Mouse (Mus musculus) forebrain, embryonic 10.5 days (tissue): ENCODE measurements around the gene Ttc7b. TPM values are rescaled to one million over a fixed set of nuclear protein-coding genes. Genes with fewer than 3 reads are reported as not detected.

Source experiments
- DNase-seq: peaks from one replicate; pipeline ENCODE4 v3.0.0-alpha.2; 2017; ENCODE audit warnings: low spot score; ENCODE audit errors: extremely low spot score
- H3K27ac ChIP-seq: fragments of 300-500 bp; sonication (generic); 2 replicates; pipeline ENCODE4 v1.5.1; 2016; ENCODE audit warnings: mild to moderate bottlenecking
- H3K27me3 ChIP-seq: fragments of 300-500 bp; sonication (generic); 2 replicates; pipeline ENCODE4 v1.6.1; 2016; ENCODE audit warnings: mild to moderate bottlenecking; ENCODE audit not compliant: poor library complexity, severe bottlenecking
- H3K36me3 ChIP-seq: fragments of 300-500 bp; sonication (generic); replicated peaks from 2 replicates; pipeline ENCODE4 v1.6.1; 2016; ENCODE audit warnings: mild to moderate bottlenecking, moderate library complexity
- H3K4me1 ChIP-seq: fragments of 300-500 bp; sonication (generic); 2 replicates; pipeline ENCODE4 v1.6.1; 2016
- H3K4me3 ChIP-seq: fragments of 300-500 bp; sonication (generic); 2 replicates; pipeline ENCODE4 v1.5.1; 2016; ENCODE audit warnings: mild to moderate bottlenecking, moderate library complexity
- H3K9me3 ChIP-seq: fragments of 300-500 bp; sonication (generic); 2 replicates; pipeline ENCODE4 v1.6.1; 2016; ENCODE audit warnings: mild to moderate bottlenecking, moderate library complexity
- WGBS: fragments of 180-500 bp; shearing (Covaris S2); methylation state at CpG from one replicate; pipeline ENCODE4 v1.1.7; 2016; 5-methylcytosine and 5-hydroxymethylcytosine counted together
- polyA plus RNA-seq: library from polyadenylated mRNA; unstranded; fragments of >200 nt; fragmentation: Nextera tagmentation; extraction: Ambion mirVana; gene quantifications from 2 replicates; pipeline ENCODE4 v1.2.1, GENCODE M21; 2016

The Ttc7b gene
- polyA plus RNA-seq, 1 experiment from 2014 or later = 5.5 TPM

- Histone ChIP-seq H3K4me1 (peaks cover 33% of the 10 kb centered on the region), H3K36me3 (peaks cover 25% of the 10 kb centered on the region), H3K27me3 (no peaks in the 10 kb centered on the region), H3K9me3 (no peaks in the 10 kb centered on the region), H3K27ac (no peak overlapping the region), H3K4me3 (no peak overlapping the region)
- DNase-seq = no peak
- WGBS = 86% methylated on average over 7 of the region's 7 CpGs
Measured at GRCm38 (mm10) chr12:100341614-100342013, 179.0 kb downstream of the Ttc7b start.

- Histone ChIP-seq H3K27ac (no peak overlapping the region), H3K4me1 (peaks cover 33% of the 10 kb centered on the region), H3K4me3 (no peak overlapping the region), H3K9me3 (no peaks in the 10 kb centered on the region), H3K36me3 (peaks cover 18% of the 10 kb centered on the region), H3K27me3 (no peaks in the 10 kb centered on the region)
- 79% methylated on average over 7 of the region's 7 CpGs for WGBS
- no peak for DNase-seq
Measured at GRCm38 (mm10) chr12:100340901-100341460, 179.6 kb downstream of the Ttc7b start.

- 58% methylated on average over 3 of the region's 3 CpGs for WGBS
- DNase-seq = no peak
- H3K27ac ChIP-seq = no peak overlapping the region
Measured at GRCm38 (mm10) chr12:100338055-100338454, 182.6 kb downstream of the Ttc7b start.

GRCm38 (mm10) chr12:100337351-100338018 is 183.1 kb downstream of the Ttc7b start:
- H3K9me3 ChIP-seq = no peaks in the 10 kb centered on the region
- H3K4me3 ChIP-seq = no peak overlapping the region
- no peak for DNase-seq
- WGBS = 71% methylated on average over 5 of the region's 5 CpGs
- no peaks in the 10 kb centered on the region for H3K27me3 ChIP-seq
- peaks cover 5% of the 10 kb centered on the region for H3K36me3 ChIP-seq
- H3K4me1 ChIP-seq = peaks cover 19% of the 10 kb centered on the region
- peak overlapping the region; percentile 51; the same call in 1 of the 2 replicates for H3K27ac ChIP-seq

More at GRCm38 (mm10) chr12:100338055-100338454, 182.6 kb downstream of the Ttc7b start:
- peaks cover 19% of the 10 kb centered on the region for H3K4me1 ChIP-seq
- no peak overlapping the region for H3K4me3 ChIP-seq
- H3K27me3 ChIP-seq = no peaks in the 10 kb centered on the region
- peaks cover 9% of the 10 kb centered on the region; the same call in 1 of the 2 replicates for H3K36me3 ChIP-seq
- no peaks in the 10 kb centered on the region for H3K9me3 ChIP-seq

GRCm38 (mm10) chr12:100336241-100336640 is 184.4 kb downstream of the Ttc7b start:
- Histone ChIP-seq H3K27ac (no peak overlapping the region), H3K27me3 (no peaks in the 10 kb centered on the region), H3K9me3 (no peaks in the 10 kb centered on the region), H3K4me3 (no peak overlapping the region), H3K4me1 (peaks cover 19% of the 10 kb centered on the region), H3K36me3 (peaks cover 14% of the 10 kb centered on the region)
- 88% methylated on average over 5 of the region's 5 CpGs for whole genome bisulfite sequencing
- DNase-seq = no peak

- H3K27ac ChIP-seq = no peak overlapping the region
- no peaks in the 10 kb centered on the region for H3K4me1 ChIP-seq
- no peak overlapping the region for H3K4me3 ChIP-seq
- H3K27me3 ChIP-seq = no peaks in the 10 kb centered on the region
- H3K36me3 ChIP-seq = peaks cover 31% of the 10 kb centered on the region
- no peak for DNase-seq
- no peaks in the 10 kb centered on the region for H3K9me3 ChIP-seq
- WGBS = 88% methylated on average over 6 of the region's 6 CpGs
Measured at GRCm38 (mm10) chr12:100331806-100332205, 188.8 kb downstream of the Ttc7b start.

- H3K9me3 ChIP-seq = no peaks in the 10 kb centered on the region
- DNase-seq = no peak
- no peak overlapping the region for H3K4me3 ChIP-seq
- peaks cover 37% of the 10 kb centered on the region for H3K36me3 ChIP-seq
- no peaks in the 10 kb centered on the region for H3K4me1 ChIP-seq
- H3K27ac ChIP-seq = no peak overlapping the region
- WGBS = 93% methylated on average over 8 of the region's 8 CpGs
- H3K27me3 ChIP-seq = no peaks in the 10 kb centered on the region
Measured at GRCm38 (mm10) chr12:100330234-100330633, 190.4 kb downstream of the Ttc7b start.

GRCm38 (mm10) chr12:100328998-100329397 is 191.6 kb downstream of the Ttc7b start:
- Histone ChIP-seq H3K27ac (no peak overlapping the region), H3K4me1 (no peaks in the 10 kb centered on the region), H3K36me3 (peaks cover 49% of the 10 kb centered on the region), H3K27me3 (no peaks in the 10 kb centered on the region), H3K4me3 (no peak overlapping the region), H3K9me3 (no peaks in the 10 kb centered on the region)
- no peak for DNase-seq
- 85% methylated on average over 4 of the region's 4 CpGs for WGBS

- WGBS = 94% methylated on average over 9 of the region's 9 CpGs
- no peak overlapping the region for H3K27ac ChIP-seq
- peaks cover 50% of the 10 kb centered on the region for H3K36me3 ChIP-seq
- no peaks in the 10 kb centered on the region for H3K9me3 ChIP-seq
- no peaks in the 10 kb centered on the region for H3K27me3 ChIP-seq
- H3K4me1 ChIP-seq = no peaks in the 10 kb centered on the region
- H3K4me3 ChIP-seq = no peak overlapping the region
- no peak for DNase-seq
Measured at GRCm38 (mm10) chr12:100328557-100328956, 192.1 kb downstream of the Ttc7b start.

- no peaks in the 10 kb centered on the region for H3K27me3 ChIP-seq
- no peaks in the 10 kb centered on the region for H3K4me1 ChIP-seq
- no peaks in the 10 kb centered on the region for H3K9me3 ChIP-seq
- 92% methylated on average over 2 of the region's 2 CpGs for WGBS
- peaks cover 42% of the 10 kb centered on the region for H3K36me3 ChIP-seq
- no peak overlapping the region for H3K27ac ChIP-seq
- no peak overlapping the region for H3K4me3 ChIP-seq
- no peak for DNase-seq
Measured at GRCm38 (mm10) chr12:100326732-100327131, 193.9 kb downstream of the Ttc7b start.

- no peak overlapping the region for H3K27ac ChIP-seq
- no peak overlapping the region for H3K4me3 ChIP-seq
- H3K9me3 ChIP-seq = no peaks in the 10 kb centered on the region
- H3K4me1 ChIP-seq = no peaks in the 10 kb centered on the region
- 97% methylated on average over 4 of the region's 4 CpGs for WGBS
- no peak for DNase-seq
- H3K27me3 ChIP-seq = no peaks in the 10 kb centered on the region
- peaks cover 38% of the 10 kb centered on the region for H3K36me3 ChIP-seq
Measured at GRCm38 (mm10) chr12:100325618-100326017, 195.0 kb downstream of the Ttc7b start.

GRCm38 (mm10) chr12:100325212-100325611 is 195.4 kb downstream of the Ttc7b start:
- peaks cover 38% of the 10 kb centered on the region for H3K36me3 ChIP-seq
- no peak for DNase-seq
- H3K4me1 ChIP-seq = no peaks in the 10 kb centered on the region
- H3K27ac ChIP-seq = no peak overlapping the region
- no peaks in the 10 kb centered on the region for H3K27me3 ChIP-seq
- WGBS = 96% methylated on average over 8 of the region's 8 CpGs
- no peak overlapping the region for H3K4me3 ChIP-seq
- H3K9me3 ChIP-seq = no peaks in the 10 kb centered on the region

- Histone ChIP-seq H3K4me3 (no peak overlapping the region), H3K27ac (no peak overlapping the region), H3K36me3 (peaks cover 41% of the 10 kb centered on the region), H3K9me3 (no peaks in the 10 kb centered on the region), H3K4me1 (peaks cover 6% of the 10 kb centered on the region; the same call in 1 of the 2 replicates), H3K27me3 (no peaks in the 10 kb centered on the region)
- no peak for DNase-seq
- 72% methylated on average over 2 of the region's 2 CpGs for WGBS
Measured at GRCm38 (mm10) chr12:100323641-100324040, 197.0 kb downstream of the Ttc7b start.
